Mouse (Mus musculus) lung, embryonic 16.5 days (tissue): ENCODE measurements around the gene Tbc1d2. TPM values are rescaled to one million over a fixed set of nuclear protein-coding genes. Genes with fewer than 3 reads are reported as not detected.
A peak's percentile ranks its signal among the peaks of the same experiment; 100 is the strongest.
"Not testable (repeated sequence)": the region's sequence is repeated elsewhere in the genome, so short reads cannot be mapped to it uniquely, and the experiment has no call there.

ENCODE experiments used
- ATAC-seq: fragments of 200-750 bp; cut with Nextera tagmentation; 2 replicates; pipeline ENCODE4 v1.8.0; 2017; ENCODE audit warnings: low read depth, mild to moderate bottlenecking, moderate library complexity
- H3K27ac ChIP-seq: fragments of 300-500 bp; sonication (generic); 2 replicates; pipeline ENCODE4 v1.5.1; 2014; ENCODE audit warnings: mild to moderate bottlenecking, control low read depth, low read length
- H3K27me3 ChIP-seq: fragments of 300-500 bp; sonication (generic); 2 replicates; pipeline ENCODE4 v1.6.1; 2014; ENCODE audit warnings: low read depth, low read length, mixed read lengths; ENCODE audit not compliant: control insufficient read depth, insufficient read depth
- H3K36me3 ChIP-seq: fragments of 300-500 bp; sonication (generic); 2 replicates; pipeline ENCODE4 v1.6.1; 2014; ENCODE audit warnings: low read length; ENCODE audit not compliant: control insufficient read depth, insufficient read depth
- H3K4me1 ChIP-seq: fragments of 300-500 bp; sonication (generic); replicated peaks from 2 replicates; pipeline ENCODE4 v1.6.1; 2014; ENCODE audit warnings: low read length, mixed read lengths; ENCODE audit not compliant: control insufficient read depth, insufficient read depth
- H3K4me2 ChIP-seq: fragments of 300-500 bp; sonication (generic); 2 replicates; pipeline ENCODE4 v1.6.1; 2014; ENCODE audit warnings: low read depth, low read length, control low read depth
- H3K4me3 ChIP-seq: fragments of 300-500 bp; sonication (generic); 2 replicates; pipeline ENCODE4 v1.5.1; 2014; ENCODE audit warnings: mild to moderate bottlenecking, low read length, control low read depth
- H3K9ac ChIP-seq: fragments of 300-500 bp; sonication (generic); 2 replicates; pipeline ENCODE4 v1.6.1; 2014; ENCODE audit warnings: low read length, control low read depth
- H3K9me3 ChIP-seq: fragments of 300-500 bp; sonication (generic); 2 replicates; pipeline ENCODE4 v1.6.1; 2016; ENCODE audit warnings: low read length; ENCODE audit not compliant: control insufficient read depth
- WGBS: fragments of 180-500 bp; shearing (Covaris S2); extraction: QIAGEN DNeasy Blood & Tissue Kit; methylation state at CpG from one replicate; pipeline ENCODE4 v1.1.7; 2014; 5-methylcytosine and 5-hydroxymethylcytosine counted together
- polyA plus RNA-seq: library from polyadenylated mRNA; unstranded; fragments of >200 nt; fragmentation: Nextera tagmentation; extraction: Ambion mirVana; gene quantifications from 2 replicates; pipeline ENCODE4 v1.2.1, GENCODE M21; 2015

Tbc1d2 gene
- polyA plus RNA-seq, 1 experiment from 2014 or later: 4.2 TPM

GRCm38 (mm10) chr4:46601258-46601843 is 48.7 kb downstream of the Tbc1d2 start:
- WGBS: under 1% methylated on average over 41 of the region's 52 CpGs
- H3K4me1 ChIP-seq: peaks cover 3% of the 10 kb centered on the region
- peaks cover 34% of the 10 kb centered on the region for H3K27me3 ChIP-seq
- H3K4me2 ChIP-seq: peak overlapping the region; percentile 99
- H3K36me3 ChIP-seq: no peaks in the 10 kb centered on the region
- ATAC-seq: peak; percentile 21; the same call in 1 of the 2 replicates
- H3K4me3 ChIP-seq: peak overlapping the region; percentile 66
- H3K27ac ChIP-seq: no peak overlapping the region
- peak overlapping the region; percentile 73 for H3K9ac ChIP-seq
- H3K9me3 ChIP-seq: no peaks in the 10 kb centered on the region

GRCm38 (mm10) chr4:46600473-46601257 is 49.3 kb downstream of the Tbc1d2 start:
- Histone ChIP-seq H3K4me1 (peaks cover 3% of the 10 kb centered on the region), H3K9me3 (no peaks in the 10 kb centered on the region), H3K9ac (peak overlapping the region; percentile 73; the same call in 1 of the 2 replicates), H3K36me3 (no peaks in the 10 kb centered on the region), H3K4me3 (peak overlapping the region; percentile 66), H3K4me2 (peak overlapping the region; percentile 99), H3K27ac (no peak overlapping the region), H3K27me3 (peaks cover 34% of the 10 kb centered on the region)
- 36% methylated on average over 20 of the region's 20 CpGs for WGBS
- no peak for ATAC-seq

GRCm38 (mm10) chr4:46599609-46600008 is 50.4 kb downstream of the Tbc1d2 start:
- not testable (repeated sequence) for H3K36me3 ChIP-seq, H3K9ac ChIP-seq, ATAC-seq, H3K4me2 ChIP-seq, H3K4me1 ChIP-seq, H3K27ac ChIP-seq, H3K4me3 ChIP-seq, H3K9me3 ChIP-seq
- peaks cover 34% of the 10 kb centered on the region for H3K27me3 ChIP-seq
- WGBS: 77% methylated on average over 11 of the region's 12 CpGs

- H3K4me2 ChIP-seq: no peak overlapping the region
- 69% methylated on average over 6 of the region's 6 CpGs for WGBS
- no peak overlapping the region for H3K4me3 ChIP-seq
- H3K9me3 ChIP-seq: no peaks in the 10 kb centered on the region
- H3K4me1 ChIP-seq: peaks cover 3% of the 10 kb centered on the region
- no peak for ATAC-seq
- H3K27me3 ChIP-seq: peaks cover 34% of the 10 kb centered on the region
- H3K27ac ChIP-seq: no peak overlapping the region
- no peaks in the 10 kb centered on the region for H3K36me3 ChIP-seq
- no peak overlapping the region for H3K9ac ChIP-seq
These were observed 51.0 kb downstream of the Tbc1d2 start for GRCm38 (mm10) chr4:46598981-46599380.

GRCm38 (mm10) chr4:46598111-46598510 is 51.9 kb downstream of the Tbc1d2 start:
- no peaks in the 10 kb centered on the region for H3K9me3 ChIP-seq
- WGBS: 29% methylated on average over 10 of the region's 10 CpGs
- no peak overlapping the region for H3K27ac ChIP-seq
- peak overlapping the region; percentile 45 for H3K9ac ChIP-seq
- peaks cover 3% of the 10 kb centered on the region for H3K4me1 ChIP-seq
- H3K4me2 ChIP-seq: peak overlapping the region; percentile 0; the same call in 1 of the 2 replicates
- no peaks in the 10 kb centered on the region for H3K36me3 ChIP-seq
- H3K4me3 ChIP-seq: no peak overlapping the region
- no peak for ATAC-seq
- H3K27me3 ChIP-seq: peaks cover 34% of the 10 kb centered on the region

- ATAC-seq: peak; percentile 40; the same call in 1 of the 2 replicates
- Histone ChIP-seq H3K4me1 (peaks cover 3% of the 10 kb centered on the region), H3K4me2 (peak overlapping the region; percentile 0; the same call in 1 of the 2 replicates), H3K36me3 (no peaks in the 10 kb centered on the region), H3K27ac (no peak overlapping the region), H3K9ac (peak overlapping the region; percentile 45; the same call in 1 of the 2 replicates), H3K27me3 (peaks cover 31% of the 10 kb centered on the region), H3K9me3 (no peaks in the 10 kb centered on the region), H3K4me3 (no peak overlapping the region)
- 42% methylated on average over 11 of the region's 11 CpGs for WGBS
These were observed 52.6 kb downstream of the Tbc1d2 start for GRCm38 (mm10) chr4:46597286-46597961.

- no peak for ATAC-seq
These were observed 53.6 kb downstream of the Tbc1d2 start for GRCm38 (mm10) chr4:46596398-46596797.

GRCm38 (mm10) chr4:46594131-46594530 is 55.9 kb downstream of the Tbc1d2 start:
- H3K36me3 ChIP-seq: no peaks in the 10 kb centered on the region
- H3K27ac ChIP-seq: no peak overlapping the region
- H3K9ac ChIP-seq: no peak overlapping the region
- 79% methylated on average over 5 of the region's 5 CpGs for WGBS
- peaks cover 5% of the 10 kb centered on the region for H3K27me3 ChIP-seq
- no peaks in the 10 kb centered on the region for H3K4me1 ChIP-seq
- no peak for ATAC-seq
- H3K4me2 ChIP-seq: no peak overlapping the region
- H3K4me3 ChIP-seq: no peak overlapping the region
- H3K9me3 ChIP-seq: no peaks in the 10 kb centered on the region

More at GRCm38 (mm10) chr4:46596398-46596797, 53.6 kb downstream of the Tbc1d2 start:
- Histone ChIP-seq H3K9ac (no peak overlapping the region), H3K9me3 (no peaks in the 10 kb centered on the region), H3K4me2 (no peak overlapping the region), H3K4me3 (no peak overlapping the region), H3K27ac (no peak overlapping the region), H3K36me3 (no peaks in the 10 kb centered on the region), H3K27me3 (peaks cover 22% of the 10 kb centered on the region), H3K4me1 (no peaks in the 10 kb centered on the region; the same call in none of the 2 replicates)
- WGBS: 60% methylated on average over 6 of the region's 6 CpGs

GRCm38 (mm10) chr4:46593472-46593871 is 56.5 kb downstream of the Tbc1d2 start:
- WGBS: 32% methylated on average over 5 of the region's 6 CpGs
- ATAC-seq: no peak
- H3K9me3 ChIP-seq: no peaks in the 10 kb centered on the region
- no peak overlapping the region for H3K4me2 ChIP-seq
- no peak overlapping the region for H3K9ac ChIP-seq
- H3K4me3 ChIP-seq: no peak overlapping the region
- no peaks in the 10 kb centered on the region for H3K36me3 ChIP-seq
- H3K27me3 ChIP-seq: peaks cover 3% of the 10 kb centered on the region
- no peak overlapping the region for H3K27ac ChIP-seq
- no peaks in the 10 kb centered on the region for H3K4me1 ChIP-seq
